Mouse (Mus musculus): Measurements from ENCODE around the gene Ciita.

DNA sequence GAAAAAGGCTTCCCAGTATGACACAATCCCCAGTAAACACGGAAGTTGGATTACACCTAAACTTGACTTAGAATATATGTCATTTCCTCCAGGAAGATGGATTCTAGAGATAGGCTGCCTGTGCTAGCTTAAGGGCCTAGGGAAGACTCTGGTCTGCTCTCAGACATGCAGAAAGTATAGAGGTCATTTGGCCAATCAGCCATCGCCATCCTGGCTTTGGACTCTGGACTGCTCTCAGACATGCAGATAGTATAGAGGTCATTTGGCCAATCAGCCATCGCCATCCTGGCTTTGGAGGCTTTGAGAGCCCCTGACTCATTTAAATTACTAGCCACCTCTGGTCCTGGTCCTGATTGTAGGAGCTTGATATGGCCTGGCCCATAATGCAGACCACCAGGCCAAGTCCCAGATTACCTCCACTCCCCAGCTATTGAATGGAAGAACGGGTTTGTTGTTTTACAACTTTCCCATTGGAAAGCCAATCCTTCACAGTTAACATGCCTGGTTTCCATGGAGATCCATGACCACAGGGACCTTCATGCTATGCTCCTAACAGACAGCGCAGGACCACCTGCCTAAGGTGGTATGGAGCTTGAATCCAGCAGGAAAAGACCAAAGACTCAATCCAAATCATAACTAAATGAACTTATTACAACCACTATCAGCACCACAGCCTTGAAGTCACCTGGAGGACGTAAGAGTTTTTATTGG, 25.8 kb upstream of the Ciita start:
- TF ChIP-seq ZNF384 (IDR thresholded peaks at IDR 0.05; ENCODE audit: low read depth, low read length) (no peak), MAFK (IDR thresholded peaks at IDR 0.05; ENCODE audit: insufficient read depth, low read depth, low read length) (no peak), HCFC1 (IDR thresholded peaks at IDR 0.05; ENCODE audit: borderline replicate concordance, insufficient read depth, low read length) (no peak)
